Mouse (Mus musculus) midbrain, embryonic 14.5 days (tissue): ENCODE measurements around the gene Wdr54. TPM values are rescaled to one million over a fixed set of nuclear protein-coding genes. Genes with fewer than 3 reads are reported as not detected.
A peak's percentile ranks its signal among the peaks of the same experiment; 100 is the strongest.

Experiments
- ATAC-seq: fragments of 200-750 bp; cut with Nextera tagmentation; 2 replicates; pipeline ENCODE4 v1.8.0; 2017; ENCODE audit warnings: moderate number of reproducible peaks, moderate library complexity; ENCODE audit not compliant: low FRiP score, low TSS enrichment
- DNase-seq: peaks from one replicate; pipeline ENCODE4 v3.0.0-alpha.2; 2015
- H3K27ac ChIP-seq: fragments of 300-500 bp; sonication (generic); replicated peaks from 2 replicates; pipeline ENCODE4 v1.5.1; 2014; ENCODE audit warnings: mild to moderate bottlenecking, low read depth, low read length, moderate library complexity
- H3K27me3 ChIP-seq: fragments of 300-500 bp; sonication (generic); 2 replicates; pipeline ENCODE4 v1.6.1; 2014; ENCODE audit warnings: low read length, control low read depth, mixed read lengths; ENCODE audit not compliant: control insufficient read depth, insufficient read depth
- H3K36me3 ChIP-seq: fragments of 300-500 bp; sonication (generic); 2 replicates; pipeline ENCODE4 v1.6.1; 2014; ENCODE audit warnings: low read length, control low read depth; ENCODE audit not compliant: control insufficient read depth, insufficient read depth
- H3K4me1 ChIP-seq: fragments of 300-500 bp; sonication (generic); 2 replicates; pipeline ENCODE4 v1.6.1; 2014; ENCODE audit warnings: mild to moderate bottlenecking, antibody characterized with exemption, low read length, control low read depth; ENCODE audit not compliant: control insufficient read depth, insufficient read depth
- H3K4me2 ChIP-seq: fragments of 300-500 bp; sonication (generic); 2 replicates; pipeline ENCODE4 v1.6.1; 2014; ENCODE audit warnings: mild to moderate bottlenecking, low read length, moderate library complexity
- H3K4me3 ChIP-seq: fragments of 300-500 bp; sonication (generic); replicated peaks from 2 replicates; pipeline ENCODE4 v1.5.1; 2014; ENCODE audit warnings: low read depth, low read length
- H3K9ac ChIP-seq: fragments of 300-500 bp; sonication (generic); replicated peaks from 2 replicates; pipeline ENCODE4 v1.6.1; 2014; ENCODE audit warnings: mild to moderate bottlenecking, low read length, moderate library complexity
- H3K9me3 ChIP-seq: fragments of 300-500 bp; sonication (generic); 2 replicates; pipeline ENCODE4 v1.6.1; 2016; ENCODE audit warnings: low read length, control low read depth, mixed read lengths; ENCODE audit not compliant: control insufficient read depth
- WGBS: fragments of 180-500 bp; shearing (Covaris S2); extraction: QIAGEN DNeasy Blood & Tissue Kit; methylation state at CpG from one replicate; pipeline ENCODE4 v1.1.7; 2014; 5-methylcytosine and 5-hydroxymethylcytosine counted together
- polyA plus RNA-seq: library from polyadenylated mRNA; unstranded; fragments of >200 nt; fragmentation: Nextera tagmentation; extraction: Ambion mirVana; gene quantifications from 2 replicates; pipeline ENCODE4 v1.2.1, GENCODE M21; 2014

Wdr54 gene
- polyA plus RNA-seq, 1 experiment from 2014 or later = 19.4 TPM

DNA sequence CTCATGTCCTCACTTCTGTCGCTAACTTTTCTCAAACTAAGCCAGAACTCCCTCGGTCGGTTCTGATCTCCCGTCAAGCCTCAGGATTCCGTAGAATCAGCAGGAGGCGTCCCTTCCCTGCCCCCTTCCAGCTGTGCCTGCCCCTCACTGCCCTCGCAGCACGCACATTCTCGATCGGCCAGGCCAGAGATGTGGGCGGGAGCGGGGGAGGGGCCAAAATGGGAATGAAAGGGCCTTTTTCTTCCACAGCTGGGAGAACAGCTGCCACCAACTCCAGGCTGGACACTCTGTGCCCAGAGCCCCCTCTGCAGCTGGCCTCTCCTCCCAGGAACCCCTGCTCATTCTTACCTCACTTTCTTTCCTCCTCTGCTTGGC, 18.6 kb downstream of the Wdr54 start:
- under 1% methylated on average over 12 of the region's 12 CpGs for WGBS
- DNase-seq = peak; percentile 78

DNA sequence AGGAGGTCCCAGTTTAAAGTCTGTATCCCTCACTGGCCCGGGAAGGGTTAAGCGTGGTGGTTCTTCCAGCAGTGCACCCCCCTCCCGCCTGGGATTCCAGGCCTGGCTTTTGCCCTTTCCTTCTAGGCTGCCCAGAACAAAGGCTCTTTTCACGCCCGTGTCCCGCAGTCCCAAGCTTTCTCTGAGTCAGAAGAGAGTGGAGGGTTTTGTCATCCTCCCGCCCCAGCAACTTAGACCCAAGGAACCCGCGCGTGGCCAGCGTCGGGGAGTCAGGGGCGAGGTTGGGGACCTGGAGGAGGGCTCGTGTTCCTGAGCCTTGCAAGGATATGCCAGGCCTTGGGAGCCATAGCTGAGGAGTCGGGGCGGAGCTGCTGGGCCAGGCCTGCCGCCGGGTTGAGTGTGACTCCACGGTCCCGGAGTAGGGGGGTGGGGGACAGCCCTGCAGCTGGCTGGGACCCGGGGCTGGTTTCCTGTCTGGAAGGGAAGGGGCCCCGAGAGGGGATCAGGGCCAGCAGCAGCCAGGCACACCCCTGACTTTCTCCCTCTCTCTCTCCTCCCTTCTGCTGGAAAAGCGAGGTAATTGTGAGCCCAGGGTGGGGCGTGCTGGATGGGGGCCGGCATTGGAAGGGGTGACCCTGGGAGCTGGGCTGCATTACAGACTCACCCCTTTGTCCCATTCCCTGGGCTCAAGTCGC, 19.2 kb downstream of the Wdr54 start:
- Histone ChIP-seq H3K4me2 (peak overlapping the region; percentile 65), H3K4me1 (peaks cover 34% of the 10 kb centered on the region), H3K27ac (peak overlapping the region; percentile 90), H3K27me3 (peaks cover 5% of the 10 kb centered on the region; the same call in 1 of the 2 replicates), H3K36me3 (no peaks in the 10 kb centered on the region), H3K9me3 (no peaks in the 10 kb centered on the region), H3K9ac (peak overlapping the region; percentile 62), H3K4me3 (peak overlapping the region; percentile 39)
- peak; percentile 82 for ATAC-seq
- under 1% methylated on average over 25 of the region's 26 CpGs for WGBS
- DNase-seq = peak; percentile 73

More for the DNA sequence above, 18.6 kb downstream of the Wdr54 start:
- H3K4me1 ChIP-seq = peaks cover 38% of the 10 kb centered on the region
- H3K4me3 ChIP-seq = peak overlapping the region; percentile 39
- no peaks in the 10 kb centered on the region for H3K9me3 ChIP-seq
- H3K27me3 ChIP-seq = peaks cover 7% of the 10 kb centered on the region; the same call in 1 of the 2 replicates
- peak; percentile 55 for ATAC-seq
- H3K4me2 ChIP-seq = peak overlapping the region; percentile 65
- peak overlapping the region; percentile 62 for H3K9ac ChIP-seq
- no peaks in the 10 kb centered on the region for H3K36me3 ChIP-seq
- H3K27ac ChIP-seq = peak overlapping the region; percentile 90

DNA sequence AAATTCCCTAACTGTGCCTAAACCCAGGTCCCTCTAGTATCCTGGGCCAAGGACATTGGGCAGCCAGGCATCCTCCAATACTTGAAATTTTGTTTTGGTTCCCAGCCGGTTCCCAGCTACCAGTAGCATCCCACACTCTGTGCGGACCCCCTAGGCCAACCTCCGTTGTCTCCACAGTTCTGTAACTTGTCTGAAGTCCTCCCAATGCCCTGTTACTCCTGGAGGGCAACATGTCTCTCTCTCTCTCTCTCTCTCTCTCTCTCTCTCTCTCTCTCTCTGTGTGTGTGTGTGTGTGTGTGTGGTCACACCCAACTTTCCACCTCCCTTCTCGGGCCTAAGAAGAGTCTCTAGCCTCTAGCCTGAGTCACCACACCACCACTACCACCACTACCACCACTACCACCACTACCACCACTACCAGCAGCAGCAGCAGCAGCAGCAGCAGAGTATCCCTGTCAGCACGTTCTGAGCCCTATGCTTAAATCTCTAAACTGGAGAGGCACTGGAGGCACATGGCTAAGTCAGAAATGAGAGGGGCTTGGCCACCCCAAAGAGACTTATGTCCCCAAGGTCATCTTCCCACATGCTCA, 19.8 kb downstream of the Wdr54 start:
- Histone ChIP-seq H3K27ac (peak overlapping the region; percentile 90), H3K4me2 (peak overlapping the region; percentile 65), H3K27me3 (0 out of 2 replicates have a peak, but pooled peaks cover 2% of the 10 kb centered on the region), H3K9ac (peak overlapping the region; percentile 62), H3K36me3 (no peaks in the 10 kb centered on the region), H3K4me3 (peak overlapping the region; percentile 39), H3K9me3 (no peaks in the 10 kb centered on the region), H3K4me1 (peaks cover 32% of the 10 kb centered on the region)
- DNase-seq = no peak
- ATAC-seq = peak; percentile 6; the same call in 1 of the 2 replicates
- 17% methylated on average over 5 of the region's 5 CpGs for WGBS

DNA sequence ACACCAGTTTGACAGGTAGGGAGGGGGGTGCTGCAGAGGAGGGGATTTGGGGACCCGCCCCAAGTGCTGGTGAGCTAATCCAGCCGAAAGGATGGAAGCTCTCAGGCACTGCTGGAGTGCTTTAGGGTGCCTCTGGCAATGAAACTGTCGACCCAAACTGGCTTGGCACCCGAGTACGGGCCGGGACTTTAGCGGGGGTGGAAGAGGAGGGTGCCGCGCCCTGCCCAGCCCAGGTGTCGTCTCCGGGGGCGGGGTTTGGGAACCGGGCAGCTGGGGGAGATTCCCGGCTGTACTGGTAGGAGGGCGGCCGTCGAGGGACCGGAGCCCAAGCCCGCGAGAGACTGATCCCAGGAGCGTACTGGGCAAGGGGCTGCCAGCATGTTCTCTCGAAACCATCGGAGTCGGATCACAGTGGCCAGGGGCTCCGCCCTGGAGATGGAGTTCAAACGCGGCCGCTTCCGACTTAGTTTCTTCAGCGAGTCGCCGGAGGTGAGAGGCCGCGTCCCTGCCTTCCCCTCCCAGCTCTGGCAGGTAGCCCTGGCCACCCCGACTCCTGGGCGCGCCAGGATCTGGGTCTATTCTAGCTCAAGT, 20.5 kb downstream of the Wdr54 start:
- DNase-seq (no peak), ATAC-seq (no peak)

DNA sequence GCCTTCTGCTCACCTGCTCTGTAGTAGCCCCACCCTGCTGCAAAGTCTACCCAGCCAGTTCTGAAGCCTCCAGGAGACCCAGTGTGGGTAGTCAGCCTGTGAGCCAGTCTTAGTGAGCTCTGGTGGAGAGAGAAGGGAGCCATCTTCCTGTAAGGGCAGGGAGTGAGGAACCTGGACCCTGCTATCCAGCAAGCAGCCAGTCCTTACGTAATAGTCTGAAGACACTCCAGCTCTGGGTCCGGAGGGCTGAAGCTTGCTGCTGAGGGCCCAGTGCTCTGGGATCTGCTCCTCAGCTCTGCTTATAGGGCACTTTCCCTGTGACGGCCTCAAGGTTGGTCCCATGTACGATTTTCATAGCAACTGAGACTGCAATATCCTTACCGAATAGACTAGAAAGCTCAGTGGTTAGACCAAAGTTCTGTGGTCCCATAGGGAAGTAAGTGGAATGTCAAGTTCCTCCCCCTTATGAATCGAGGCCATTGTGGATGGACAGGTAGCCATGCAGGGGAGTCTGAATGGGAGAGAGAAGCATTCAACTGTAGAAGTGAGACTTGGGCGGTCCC, 21.2 kb downstream of the Wdr54 start, which contains the start of gene Rtkn:
Gene Rtkn (plus strand): TSS at position 513 of the 563 bp plus-strand sequence.
- Histone ChIP-seq H3K27me3 (0 out of 2 replicates have a peak, but pooled peaks cover 2% of the 10 kb centered on the region), H3K36me3 (no peaks in the 10 kb centered on the region), H3K4me1 (peaks cover 32% of the 10 kb centered on the region), H3K9ac (peak within 1 kb of the TSS; percentile 62), H3K27ac (no peak within 1 kb of the TSS), H3K4me2 (peak within 1 kb of the TSS; percentile 65), H3K9me3 (no peaks in the 10 kb centered on the region), H3K4me3 (peak within 1 kb of the TSS; percentile 39; the same call in 1 of the 2 replicates)
- whole genome bisulfite sequencing = 60% methylated on average over 7 of the region's 7 CpGs
- ATAC-seq (no peak), DNase-seq (no peak)

More for the DNA sequence above, 20.5 kb downstream of the Wdr54 start:
- Histone ChIP-seq H3K4me2 (peak overlapping the region; percentile 65), H3K27ac (no peak overlapping the region), H3K9ac (peak overlapping the region; percentile 40), H3K36me3 (no peaks in the 10 kb centered on the region), H3K27me3 (0 out of 2 replicates have a peak, but pooled peaks cover 2% of the 10 kb centered on the region), H3K9me3 (no peaks in the 10 kb centered on the region), H3K4me3 (peak overlapping the region; percentile 39; the same call in 1 of the 2 replicates), H3K4me1 (peaks cover 32% of the 10 kb centered on the region)
- WGBS = 4% methylated on average over 37 of the region's 37 CpGs

DNA sequence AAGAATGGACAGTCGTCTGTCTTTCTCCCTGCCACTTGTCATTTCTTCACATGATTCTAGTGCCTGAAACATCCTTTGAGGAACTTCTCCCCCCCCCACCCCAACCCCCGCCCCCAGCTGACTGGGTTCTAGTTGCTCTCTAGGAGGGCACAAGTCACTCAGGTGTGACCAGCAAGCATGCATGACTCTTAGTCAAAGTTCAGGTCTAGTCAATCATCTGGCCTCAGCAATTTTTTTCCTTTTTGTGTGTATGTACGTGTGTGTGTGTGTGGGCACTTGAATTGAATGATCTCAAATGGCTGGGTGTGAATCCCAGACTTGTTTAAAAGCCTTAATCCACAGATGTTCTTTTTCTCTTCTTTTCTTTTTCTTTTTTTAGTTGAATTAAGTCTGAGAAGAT, 22.0 kb downstream of the Wdr54 start:
- peaks cover 32% of the 10 kb centered on the region for H3K4me1 ChIP-seq
- no peak overlapping the region for H3K27ac ChIP-seq
- WGBS = 67% methylated on average over 3 of the region's 3 CpGs
- H3K4me2 ChIP-seq = no peak overlapping the region
- H3K27me3 ChIP-seq = 0 out of 2 replicates have a peak, but pooled peaks cover 2% of the 10 kb centered on the region
- H3K4me3 ChIP-seq = no peak overlapping the region
- no peak for DNase-seq
- no peaks in the 10 kb centered on the region for H3K9me3 ChIP-seq
- no peak for ATAC-seq
- H3K9ac ChIP-seq = no peak overlapping the region
- H3K36me3 ChIP-seq = no peaks in the 10 kb centered on the region

DNA sequence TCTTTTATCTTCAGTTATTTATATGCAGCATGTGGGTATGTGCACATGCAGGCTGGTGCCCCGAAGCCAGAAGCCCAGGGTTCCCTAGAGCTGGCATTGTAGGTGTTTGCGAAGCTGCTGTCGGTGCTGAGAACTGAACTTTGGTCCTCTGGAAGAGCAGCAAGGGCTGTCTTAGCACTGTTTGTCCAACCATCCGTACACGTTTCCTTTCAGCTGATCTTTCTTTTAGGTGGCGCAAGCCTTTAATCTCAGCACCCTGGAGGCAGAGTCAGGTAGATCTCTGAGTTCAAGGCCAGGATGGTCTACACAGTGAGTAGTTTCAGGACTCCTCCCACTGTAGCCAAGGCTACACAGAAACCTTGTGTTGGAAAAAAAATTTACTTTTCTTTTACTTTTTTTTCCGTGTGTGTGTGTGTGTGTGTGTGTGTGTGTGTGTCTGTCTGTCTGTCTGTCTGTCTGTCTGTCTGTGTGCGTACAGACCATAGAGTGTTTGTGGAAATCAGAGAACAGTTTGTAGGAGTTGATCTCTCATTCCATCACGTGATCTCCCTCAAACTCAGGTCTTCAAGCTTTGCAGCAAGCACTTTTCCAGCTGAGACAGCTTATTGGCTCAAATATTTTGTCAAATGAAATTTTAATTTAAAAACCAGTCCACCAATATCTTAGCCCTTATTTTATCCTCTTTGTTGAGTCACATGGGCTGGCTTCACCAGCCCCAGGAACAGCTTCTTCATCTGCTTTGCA, 23.8 kb downstream of the Wdr54 start:
- H3K27me3 ChIP-seq = 0 out of 2 replicates have a peak, but pooled peaks cover 2% of the 10 kb centered on the region
- peaks cover 19% of the 10 kb centered on the region for H3K4me1 ChIP-seq
- H3K27ac ChIP-seq = no peak overlapping the region
- 88% methylated on average over 9 of the region's 9 CpGs for WGBS
- no peak overlapping the region for H3K4me3 ChIP-seq
- no peaks in the 10 kb centered on the region for H3K9me3 ChIP-seq
- no peak overlapping the region for H3K9ac ChIP-seq
- H3K4me2 ChIP-seq = no peak overlapping the region
- no peaks in the 10 kb centered on the region for H3K36me3 ChIP-seq
- no peak for DNase-seq
- no peak for ATAC-seq

DNA sequence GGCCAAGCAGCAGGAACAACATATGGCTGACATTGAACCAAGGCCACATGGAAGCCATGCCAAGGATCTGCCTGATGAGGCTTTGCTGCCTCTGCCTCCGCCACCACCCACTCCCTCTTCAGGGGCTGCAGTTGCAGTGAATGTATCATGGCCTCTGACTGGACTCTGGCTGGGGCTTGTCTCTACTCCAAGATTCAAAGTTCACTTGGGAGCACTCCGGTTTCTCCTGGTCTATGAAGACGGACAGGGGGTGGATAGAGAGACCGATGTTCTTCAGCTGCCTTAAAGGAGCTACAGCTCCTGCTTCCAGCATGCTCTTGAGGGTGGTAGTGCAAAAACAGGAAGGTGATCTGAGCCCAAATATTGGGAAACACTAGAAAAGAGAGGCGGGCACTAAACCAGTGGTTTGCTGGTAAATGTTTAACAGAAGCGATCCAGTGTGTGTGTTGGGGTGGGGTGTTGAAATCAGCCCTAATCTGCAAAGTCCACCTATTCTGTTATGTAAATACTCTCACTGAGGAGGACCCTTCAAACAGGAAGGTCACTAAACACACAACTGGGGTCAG, 24.6 kb downstream of the Wdr54 start:
- no peaks in the 10 kb centered on the region for H3K9me3 ChIP-seq
- DNase-seq (no peak), ATAC-seq (no peak)
- no peak overlapping the region for H3K4me3 ChIP-seq
- no peak overlapping the region for H3K27ac ChIP-seq
- H3K9ac ChIP-seq = no peak overlapping the region
- H3K4me1 ChIP-seq = peaks cover 11% of the 10 kb centered on the region; the same call in 1 of the 2 replicates
- H3K27me3 ChIP-seq = 0 out of 2 replicates have a peak, but pooled peaks cover 2% of the 10 kb centered on the region
- WGBS = 91% methylated on average over 6 of the region's 6 CpGs
- H3K36me3 ChIP-seq = no peaks in the 10 kb centered on the region
- H3K4me2 ChIP-seq = no peak overlapping the region
